Mouse (Mus musculus) heart, postnatal 0 days (tissue): ENCODE data around the gene Acaca. TPM values are rescaled to one million over a fixed set of nuclear protein-coding genes. Genes with fewer than 3 reads are reported as not detected.

Experiments used
- ATAC-seq: fragments of 200-750 bp; cut with Nextera tagmentation; 2 replicates; pipeline ENCODE4 v1.8.0; 2017; ENCODE audit warnings: low read depth, moderate number of reproducible peaks, moderate library complexity; ENCODE audit not compliant: insufficient read depth
- DNase-seq: peaks from one replicate; pipeline ENCODE4 v3.0.0-alpha.2; 2016; ENCODE audit warnings: low spot score
- H3K27ac ChIP-seq: fragments of 300-500 bp; sonication (generic); 2 replicates; pipeline ENCODE4 v1.5.1; 2014; ENCODE audit warnings: low read depth, mild to moderate bottlenecking
- H3K27me3 ChIP-seq: fragments of 300-500 bp; sonication (generic); 2 replicates; pipeline ENCODE4 v1.6.1; 2014; ENCODE audit warnings: low read length, mixed read lengths; ENCODE audit not compliant: control insufficient read depth, insufficient read depth
- H3K36me3 ChIP-seq: fragments of 300-500 bp; sonication (generic); replicated peaks from 2 replicates; pipeline ENCODE4 v1.6.1; 2014; ENCODE audit warnings: low read length, mixed read lengths; ENCODE audit not compliant: control insufficient read depth, insufficient read depth
- H3K4me1 ChIP-seq: fragments of 300-500 bp; sonication (generic); 2 replicates; pipeline ENCODE4 v1.6.1; 2014; ENCODE audit warnings: antibody characterized with exemption; ENCODE audit not compliant: control insufficient read depth, insufficient read depth
- H3K4me2 ChIP-seq: fragments of 300-500 bp; sonication (generic); 2 replicates; pipeline ENCODE4 v1.6.1; 2014; ENCODE audit warnings: low read depth, mild to moderate bottlenecking, low read length, moderate library complexity
- H3K4me3 ChIP-seq: fragments of 300-500 bp; sonication (generic); 2 replicates; pipeline ENCODE4 v1.5.1; 2014; ENCODE audit warnings: low read depth, low read length
- H3K9ac ChIP-seq: fragments of 300-500 bp; sonication (generic); replicated peaks from 2 replicates; pipeline ENCODE4 v1.6.1; 2014; ENCODE audit warnings: low read depth, low read length, mixed read lengths
- H3K9me3 ChIP-seq: fragments of 300-500 bp; sonication (generic); replicated peaks from 2 replicates; pipeline ENCODE4 v1.6.1; 2016; ENCODE audit warnings: low read length; ENCODE audit not compliant: control insufficient read depth
- CTCF ChIP-seq: IDR thresholded peaks from 2 replicates; pipeline ENCODE4 v1.5.1; 2016; ENCODE audit warnings: antibody characterized with exemption, control low read depth, low read depth
- EP300 ChIP-seq: IDR thresholded peaks from 2 replicates; pipeline ENCODE4 v1.6.1; 2016; ENCODE audit warnings: antibody characterized with exemption, low read depth
- WGBS: fragments of 180-500 bp; shearing (Covaris S2); extraction: QIAGEN DNeasy Blood & Tissue Kit; methylation state at CpG from one replicate; pipeline ENCODE4 v1.1.7; 2014; 5-methylcytosine and 5-hydroxymethylcytosine counted together
- polyA plus RNA-seq: library from polyadenylated mRNA; unstranded; fragments of >200 nt; fragmentation: Nextera tagmentation; extraction: Ambion mirVana; gene quantifications from 2 replicates; pipeline ENCODE4 v1.2.1, GENCODE M21; 2015
- total RNA-seq: library from RNA; depleted of rRNA; stranded (reverse); fragments of >200 nt; gene quantifications from 2 replicates; pipeline ENCODE4 v1.2.3, GENCODE M21; 2014; ENCODE audit warnings: low replicate concordance

The Acaca gene
- total and polyA plus RNA-seq, 2 experiments from 2014 or later: 3.0 to 11.5 TPM

DNA sequence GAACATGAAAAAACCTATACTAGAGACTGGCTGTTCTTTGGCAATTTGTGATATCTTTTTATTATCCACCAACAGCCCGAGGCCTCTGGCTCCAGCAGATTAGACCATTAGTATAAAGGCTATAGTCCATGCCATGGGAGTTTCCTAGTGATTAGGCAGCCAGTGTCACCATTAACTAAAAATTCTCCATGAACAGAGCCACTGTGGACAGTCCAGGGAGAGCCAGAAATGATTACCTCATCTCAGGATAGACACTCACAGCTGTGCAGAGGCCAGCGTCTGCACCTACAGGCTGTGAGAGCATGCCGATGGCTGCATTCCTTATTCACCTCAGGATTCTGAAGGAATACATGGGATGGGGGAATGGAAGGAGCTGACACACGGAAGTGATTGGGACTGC is 243.7 kb downstream of the Acaca start:
- Histone ChIP-seq H3K27ac (no peak overlapping the region), H3K9me3 (no peaks in the 10 kb centered on the region), H3K9ac (no peak overlapping the region), H3K4me2 (no peak overlapping the region), H3K36me3 (0 out of 2 replicates have a peak, but pooled peaks cover 10% of the 10 kb centered on the region), H3K4me1 (no peaks in the 10 kb centered on the region), H3K27me3 (no peaks in the 10 kb centered on the region), H3K4me3 (no peak overlapping the region)
- DNase-seq (no peak), ATAC-seq (no peak)
- 85% methylated on average over 4 of the region's 4 CpGs for WGBS
- TF ChIP-seq CTCF (no peak), EP300 (no peak)

DNA sequence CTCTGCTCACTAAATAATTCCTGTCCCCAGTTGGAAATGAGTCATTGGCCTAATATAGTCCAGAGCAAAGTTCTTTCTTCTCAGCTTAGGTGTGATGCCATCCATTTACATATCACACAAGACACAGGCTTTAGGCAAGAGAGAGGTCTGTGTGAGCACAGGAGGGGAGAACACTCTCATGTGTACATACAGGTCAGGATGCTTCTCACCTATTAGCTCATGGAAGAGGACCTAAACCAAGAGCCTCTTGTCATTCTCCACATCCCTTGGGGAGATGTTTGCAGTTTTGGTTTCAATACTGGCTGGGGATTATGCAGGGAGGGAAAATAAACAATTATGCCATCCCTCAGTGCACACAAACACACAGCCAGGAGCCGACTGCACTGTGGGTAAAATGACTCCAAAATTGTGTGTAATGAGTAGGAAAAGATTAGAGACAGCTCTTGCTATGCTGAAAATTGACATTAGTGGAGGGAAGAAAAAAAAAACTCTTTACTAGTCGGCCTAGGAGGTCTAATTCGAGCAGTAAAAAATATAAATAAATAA is 246.6 kb downstream of the Acaca start:
- Histone ChIP-seq H3K9me3 (no peaks in the 10 kb centered on the region), H3K9ac (no peak overlapping the region), H3K4me1 (no peaks in the 10 kb centered on the region), H3K4me3 (no peak overlapping the region), H3K27ac (no peak overlapping the region), H3K27me3 (no peaks in the 10 kb centered on the region), H3K36me3 (0 out of 2 replicates have a peak, but pooled peaks cover 10% of the 10 kb centered on the region), H3K4me2 (no peak overlapping the region)
- no peak for ATAC-seq
- no peak for DNase-seq
- 80% methylated on average over 3 of the region's 3 CpGs for WGBS
- TF ChIP-seq CTCF (no peak), EP300 (no peak)

DNA sequence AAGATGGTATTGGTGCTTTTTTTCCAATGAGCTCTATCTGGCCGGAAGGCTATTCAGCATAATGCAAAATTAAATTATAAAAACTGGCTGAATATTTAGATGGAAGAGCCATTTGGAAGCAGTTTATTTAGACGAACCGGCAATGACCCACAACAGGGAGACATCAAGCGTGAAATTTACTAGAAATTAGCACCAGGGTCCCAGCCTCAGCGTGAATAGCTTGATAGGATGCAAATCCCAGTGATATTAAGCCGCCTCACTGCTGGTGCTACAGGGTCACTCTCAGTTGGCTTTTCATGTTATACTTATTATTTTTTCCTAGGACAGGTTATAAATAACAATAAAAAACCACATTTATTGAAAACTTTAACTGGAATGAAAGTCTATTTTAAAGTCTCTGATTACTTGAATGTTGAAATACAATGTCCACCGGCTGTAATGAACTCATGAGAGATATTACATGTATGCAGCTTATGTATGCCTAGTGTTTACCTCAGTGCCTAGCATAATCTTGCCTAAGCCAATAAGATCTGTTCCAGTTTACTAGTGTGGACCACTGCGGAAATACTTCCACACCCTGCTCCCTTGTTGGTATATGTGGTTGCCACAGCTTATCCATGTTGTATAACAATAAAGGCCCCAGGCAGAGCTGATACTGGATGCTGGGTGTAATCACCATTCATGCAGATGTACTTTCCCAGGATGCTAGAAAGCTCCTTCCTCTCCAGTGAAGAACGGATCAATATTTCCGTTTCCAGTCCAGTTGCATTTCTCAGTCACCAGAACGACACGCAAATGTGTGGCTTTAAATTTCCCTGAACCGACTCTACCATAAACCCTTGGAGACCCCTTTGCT is 247.3 kb downstream of the Acaca start:
- no peak overlapping the region for H3K4me2 ChIP-seq
- H3K4me1 ChIP-seq: no peaks in the 10 kb centered on the region
- 0 out of 2 replicates have a peak, but pooled peaks cover 14% of the 10 kb centered on the region for H3K36me3 ChIP-seq
- 91% methylated on average over 13 of the region's 13 CpGs for WGBS
- no peak overlapping the region for H3K27ac ChIP-seq
- no peaks in the 10 kb centered on the region for H3K27me3 ChIP-seq
- no peak overlapping the region for H3K9ac ChIP-seq
- no peak overlapping the region for H3K4me3 ChIP-seq
- ATAC-seq (no peak), DNase-seq (no peak)
- TF ChIP-seq EP300: no peak
- TF ChIP-seq CTCF: no peak
- no peaks in the 10 kb centered on the region for H3K9me3 ChIP-seq

DNA sequence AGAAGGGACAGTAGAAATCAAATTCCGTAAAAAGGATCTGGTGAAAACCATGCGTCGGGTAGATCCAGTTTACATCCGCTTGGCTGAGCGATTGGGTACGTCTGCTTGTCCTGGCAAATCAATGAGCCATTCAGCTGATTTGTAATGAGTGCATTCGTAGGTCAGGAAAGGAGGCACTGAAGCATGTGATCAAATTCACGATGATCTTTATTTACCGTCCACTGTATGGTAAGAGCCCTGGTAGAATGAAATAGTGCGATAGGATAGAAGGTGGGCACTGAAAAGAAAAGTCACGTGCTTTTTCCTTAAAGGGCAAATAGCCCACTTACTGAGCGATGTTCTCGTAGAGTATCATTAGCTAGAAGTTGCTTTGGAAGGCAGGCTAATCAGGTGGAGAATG is 253.0 kb downstream of the Acaca start:
- ATAC-seq (no peak), DNase-seq (no peak)
- Histone ChIP-seq H3K27me3 (no peaks in the 10 kb centered on the region), H3K36me3 (peaks cover 12% of the 10 kb centered on the region; the same call in 1 of the 2 replicates), H3K9me3 (no peaks in the 10 kb centered on the region), H3K9ac (no peak overlapping the region), H3K27ac (no peak overlapping the region), H3K4me2 (no peak overlapping the region), H3K4me1 (no peaks in the 10 kb centered on the region), H3K4me3 (no peak overlapping the region)
- 84% methylated on average over 13 of the region's 13 CpGs for WGBS
- TF ChIP-seq EP300 (no peak), CTCF (no peak)

DNA sequence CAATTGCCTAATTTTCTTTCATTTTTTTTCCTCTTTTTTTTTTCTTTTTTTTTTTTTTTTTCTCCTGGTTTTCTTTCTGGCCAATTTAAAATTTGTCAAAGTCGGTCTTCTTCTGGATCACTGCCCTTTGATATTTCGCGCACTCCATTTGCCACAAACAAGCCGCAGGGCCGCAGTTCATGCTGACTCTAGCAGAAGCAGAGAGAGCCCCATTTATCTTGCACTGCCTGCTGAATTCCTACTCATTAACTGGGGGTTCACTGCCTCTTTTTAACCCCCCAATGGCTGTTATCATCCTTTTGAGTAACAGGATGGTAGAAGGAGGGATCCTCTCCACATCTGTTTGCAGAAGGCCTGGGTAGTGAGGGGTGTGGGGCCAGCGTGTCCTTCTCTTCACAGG is 254.4 kb downstream of the Acaca start:
- peaks cover 6% of the 10 kb centered on the region for H3K4me1 ChIP-seq
- H3K9me3 ChIP-seq: no peaks in the 10 kb centered on the region
- H3K9ac ChIP-seq: no peak overlapping the region
- DNase-seq (no peak), ATAC-seq (no peak)
- H3K4me2 ChIP-seq: no peak overlapping the region
- no peak for TF ChIP-seq EP300
- TF ChIP-seq CTCF: no peak
- H3K4me3 ChIP-seq: no peak overlapping the region
- no peaks in the 10 kb centered on the region for H3K27me3 ChIP-seq
- WGBS: 94% methylated on average over 6 of the region's 6 CpGs
- peaks cover 12% of the 10 kb centered on the region; the same call in 1 of the 2 replicates for H3K36me3 ChIP-seq
- no peak overlapping the region for H3K27ac ChIP-seq
